Mouse (Mus musculus): ENCODE results near the gene Slc6a20a. TPM values are rescaled to one million over a fixed set of nuclear protein-coding genes. Genes with fewer than 3 reads are reported as not detected.
A peak's percentile ranks its signal among the peaks of the same experiment; 100 is the strongest.

The Slc6a20a gene
- polyA plus RNA-seq, 1 experiment from 2014 or later: not detected

GRCm38 (mm10) chr9:123601529-123601928 is 77.2 kb downstream of the Slc6a20a start:
- no peaks in the 10 kb centered on the region for H3K9me3 ChIP-seq (ENCODE audit: control insufficient read depth, low read length)
- H3K4me3 ChIP-seq (ENCODE audit: control insufficient read depth in 1 of 2, insufficient read depth in 1 of 2, low read depth in 1 of 2, low read length in 2 of 2): no peak overlapping the region
- H3K27me3 ChIP-seq (ENCODE audit: control insufficient read depth, insufficient read depth, low read length): no peaks in the 10 kb centered on the region
- no peak overlapping the region for H3K9ac ChIP-seq (ENCODE audit: low read length)
- WGBS: 74% methylated on average over 1 of the region's 1 CpGs
- no peak overlapping the region for H3K4me2 ChIP-seq (ENCODE audit: low read length)
- peaks cover 4 to 13% of the 10 kb centered on the region in 2 experiments; a peak in 3 of 4 replicates for H3K4me1 ChIP-seq (ENCODE audit: control insufficient read depth in 2 of 2, insufficient read depth in 2 of 2, low read length in 2 of 2)
- no peak overlapping the region for H3K27ac ChIP-seq (replicated peaks in 1 of 2; ENCODE audit: control insufficient read depth in 1 of 2, insufficient read depth in 1 of 2, low read depth in 2 of 2, low read length in 2 of 2)
- H3K36me3 ChIP-seq (ENCODE audit: control insufficient read depth, insufficient read depth, low read length): no peaks in the 10 kb centered on the region
- ATAC-seq (ENCODE audit: insufficient number of reproducible peaks, insufficient read depth, low FRiP score, low read depth): no peak

- no peaks in the 10 kb centered on the region for H3K27me3 ChIP-seq (ENCODE audit: control insufficient read depth, insufficient read depth, low read length)
- H3K4me3 ChIP-seq (ENCODE audit: control insufficient read depth in 1 of 2, insufficient read depth in 1 of 2, low read depth in 1 of 2, low read length in 2 of 2): no peak overlapping the region
- ATAC-seq (ENCODE audit: insufficient number of reproducible peaks, insufficient read depth, low FRiP score, low read depth): 0 out of 2 replicates have a peak, but pooled peaks have one; percentile 6
- peaks cover 6 to 13% of the 10 kb centered on the region in 2 experiments; a peak in 3 of 4 replicates for H3K4me1 ChIP-seq (ENCODE audit: control insufficient read depth in 2 of 2, insufficient read depth in 2 of 2, low read length in 2 of 2)
- 72% methylated on average over 2 of the region's 2 CpGs for WGBS
- H3K27ac ChIP-seq (replicated peaks in 1 of 2; ENCODE audit: control insufficient read depth in 1 of 2, insufficient read depth in 1 of 2, low read depth in 2 of 2, low read length in 2 of 2): no peak overlapping the region
- peaks cover 29% of the 10 kb centered on the region for H3K36me3 ChIP-seq (ENCODE audit: control insufficient read depth, insufficient read depth, low read length)
- H3K9ac ChIP-seq (ENCODE audit: low read length): no peak overlapping the region
- no peak overlapping the region for H3K4me2 ChIP-seq (ENCODE audit: low read length)
- H3K9me3 ChIP-seq (ENCODE audit: control insufficient read depth, low read length): no peaks in the 10 kb centered on the region
Measured at GRCm38 (mm10) chr9:123597376-123597775, 81.3 kb downstream of the Slc6a20a start.

- 97% methylated on average over 2 of the region's 2 CpGs for WGBS
- Histone ChIP-seq H3K27ac (replicated peaks in 1 of 2; ENCODE audit: control insufficient read depth in 1 of 2, insufficient read depth in 1 of 2, low read depth in 2 of 2, low read length in 2 of 2) (no peak overlapping the region), H3K9me3 (ENCODE audit: control insufficient read depth, low read length) (no peaks in the 10 kb centered on the region), H3K4me3 (ENCODE audit: control insufficient read depth in 1 of 2, insufficient read depth in 1 of 2, low read depth in 1 of 2, low read length in 2 of 2) (no peak overlapping the region), H3K4me2 (ENCODE audit: low read length) (no peak overlapping the region), H3K9ac (ENCODE audit: low read length) (no peak overlapping the region), H3K36me3 (ENCODE audit: control insufficient read depth, insufficient read depth, low read length) (peaks cover 31% of the 10 kb centered on the region), H3K4me1 (ENCODE audit: control insufficient read depth in 2 of 2, insufficient read depth in 2 of 2, low read length in 2 of 2) (peaks cover 6 to 13% of the 10 kb centered on the region in 2 experiments; a peak in 3 of 4 replicates), H3K27me3 (ENCODE audit: control insufficient read depth, insufficient read depth, low read length) (no peaks in the 10 kb centered on the region)
- no peak for ATAC-seq (ENCODE audit: insufficient number of reproducible peaks, insufficient read depth, low FRiP score, low read depth)
Measured at GRCm38 (mm10) chr9:123596910-123597309, 81.8 kb downstream of the Slc6a20a start.

- Histone ChIP-seq H3K4me3 (ENCODE audit: control insufficient read depth in 1 of 2, insufficient read depth in 1 of 2, low read depth in 1 of 2, low read length in 2 of 2) (no peak overlapping the region), H3K36me3 (ENCODE audit: control insufficient read depth, insufficient read depth, low read length) (peaks cover 44% of the 10 kb centered on the region), H3K4me1 (ENCODE audit: control insufficient read depth in 2 of 2, insufficient read depth in 2 of 2, low read length in 2 of 2) (peaks cover 6 to 13% of the 10 kb centered on the region in 2 experiments; a peak in 3 of 4 replicates), H3K9me3 (ENCODE audit: control insufficient read depth, low read length) (no peaks in the 10 kb centered on the region), H3K27ac (replicated peaks in 1 of 2; ENCODE audit: control insufficient read depth in 1 of 2, insufficient read depth in 1 of 2, low read depth in 2 of 2, low read length in 2 of 2) (no peak overlapping the region), H3K27me3 (ENCODE audit: control insufficient read depth, insufficient read depth, low read length) (no peaks in the 10 kb centered on the region), H3K4me2 (ENCODE audit: low read length) (no peak overlapping the region), H3K9ac (ENCODE audit: low read length) (no peak overlapping the region)
- 85% methylated on average over 4 of the region's 4 CpGs for WGBS
- ATAC-seq (ENCODE audit: insufficient number of reproducible peaks, insufficient read depth, low FRiP score, low read depth): no peak
Measured at GRCm38 (mm10) chr9:123595194-123595593, 83.5 kb downstream of the Slc6a20a start.

GRCm38 (mm10) chr9:123589240-123589910 is 89.3 kb downstream of the Slc6a20a start:
- H3K9me3 ChIP-seq (ENCODE audit: control insufficient read depth, low read length): no peaks in the 10 kb centered on the region
- 54% methylated on average over 7 of the region's 7 CpGs for WGBS
- no peaks in the 10 kb centered on the region for H3K27me3 ChIP-seq (ENCODE audit: control insufficient read depth, insufficient read depth, low read length)
- ATAC-seq (ENCODE audit: insufficient number of reproducible peaks, insufficient read depth, low FRiP score, low read depth): no peak
- no peak overlapping the region for H3K4me3 ChIP-seq (ENCODE audit: control insufficient read depth in 1 of 2, insufficient read depth in 1 of 2, low read depth in 1 of 2, low read length in 2 of 2)
- H3K4me2 ChIP-seq (ENCODE audit: low read length): no peak overlapping the region
- H3K4me1 ChIP-seq (ENCODE audit: control insufficient read depth in 2 of 2, insufficient read depth in 2 of 2, low read length in 2 of 2): no peaks in the 10 kb centered on the region
- H3K9ac ChIP-seq (ENCODE audit: low read length): no peak overlapping the region
- no peak overlapping the region for H3K27ac ChIP-seq (replicated peaks in 1 of 2; ENCODE audit: control insufficient read depth in 1 of 2, insufficient read depth in 1 of 2, low read depth in 2 of 2, low read length in 2 of 2)
- peaks cover 86% of the 10 kb centered on the region for H3K36me3 ChIP-seq (ENCODE audit: control insufficient read depth, insufficient read depth, low read length)

Other genes starting within 250 kb of the Slc6a20a start
- gene Limd1, start 200.2 kb downstream of the Slc6a20a start, polyA plus RNA-seq (2014; fragmentation: Nextera tagmentation; extraction: Ambion mirVana): 50.9 and 56.0 TPM in 2 replicates
- 46.2 and 48.2 TPM in 2 replicates for gene Sacm1l, start 149.1 kb downstream of the Slc6a20a start, polyA plus RNA-seq (2014; fragmentation: Nextera tagmentation; extraction: Ambion mirVana)
- 0.22 and 0.26 TPM in 2 replicates for gene Slc6a20b, start 46.3 kb downstream of the Slc6a20a start, polyA plus RNA-seq (2014; fragmentation: Nextera tagmentation; extraction: Ambion mirVana)
- 0.19 and 0.20 TPM in 2 replicates for gene Ccr9, start 446 bp downstream of the Slc6a20a start, polyA plus RNA-seq (2014; fragmentation: Nextera tagmentation; extraction: Ambion mirVana)
- gene Lztfl1, start 38.8 kb upstream of the Slc6a20a start, polyA plus RNA-seq (2014; fragmentation: Nextera tagmentation; extraction: Ambion mirVana): 37.3 and 39.3 TPM in 2 replicates
- gene Cxcr6, start 127.6 kb upstream of the Slc6a20a start, polyA plus RNA-seq (2014; fragmentation: Nextera tagmentation; extraction: Ambion mirVana): 0.14 and 0.47 TPM in 2 replicates
- gene Fyco1, start 173.0 kb upstream of the Slc6a20a start, polyA plus RNA-seq (2014; fragmentation: Nextera tagmentation; extraction: Ambion mirVana): 33.1 and 36.3 TPM in 2 replicates
- not detected in 2 replicates for gene Xcr1, start 183.1 kb upstream of the Slc6a20a start, polyA plus RNA-seq (2014; fragmentation: Nextera tagmentation; extraction: Ambion mirVana)